Mouse (Mus musculus): ENCODE results near the gene Ptbp1. TPM values are rescaled to one million over a fixed set of nuclear protein-coding genes. Genes with fewer than 3 reads are reported as not detected.

Ptbp1 gene
- polyA plus RNA-seq (2015; fragmentation: Nextera tagmentation; extraction: Ambion mirVana): 217 and 246 TPM in 2 replicates

DNA sequence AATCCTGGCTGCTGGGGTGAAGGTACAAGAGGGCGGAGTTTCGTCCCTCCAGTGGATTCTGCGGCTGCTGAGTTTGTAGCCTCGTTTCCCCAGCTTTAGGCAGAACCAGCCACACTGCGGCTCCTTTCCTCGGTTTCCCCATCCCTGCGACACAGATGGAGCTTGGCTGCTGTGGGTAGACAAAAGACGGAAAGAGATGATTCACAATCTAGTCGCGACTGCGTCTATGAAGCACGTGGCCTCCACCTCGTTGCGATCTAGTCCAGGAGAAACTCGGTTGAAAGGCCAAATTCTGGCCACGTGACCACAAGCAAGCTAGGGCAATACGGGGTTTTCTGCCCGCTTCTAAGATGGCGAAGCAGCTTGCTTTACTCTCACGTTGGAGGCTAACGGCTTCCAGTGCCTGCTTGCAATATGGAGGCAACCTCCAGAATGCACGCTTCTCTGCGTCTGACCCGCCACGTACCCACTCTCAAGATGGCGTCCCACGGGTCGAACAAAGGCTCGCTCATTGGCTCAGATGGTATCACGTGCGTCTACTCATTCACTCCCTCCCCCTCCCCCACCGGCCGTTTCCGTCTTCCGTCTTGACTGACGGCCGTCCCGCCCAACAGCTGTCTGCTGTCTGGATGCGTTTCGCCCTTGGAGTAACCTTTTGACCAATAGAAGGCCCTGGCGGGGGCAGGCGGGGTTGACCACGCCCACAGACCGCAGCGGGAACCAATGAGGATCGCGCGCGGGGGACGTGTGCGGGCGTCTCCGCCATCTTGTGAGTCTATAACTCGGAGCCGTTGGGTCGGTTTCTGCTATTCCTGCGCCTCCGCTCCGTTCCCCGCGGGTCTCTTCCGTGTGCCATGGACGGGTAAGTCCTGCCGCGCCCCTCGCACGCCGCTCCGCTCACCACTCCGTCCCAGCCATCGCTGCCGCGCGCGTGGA is at the start of gene Ptbp1:
Gene Ptbp1, plus strand, starts transcription at position 568 of the 936 bp plus-strand sequence.
- DNase-seq (ENCODE audit: low spot score): peak; percentile 100

DNA sequence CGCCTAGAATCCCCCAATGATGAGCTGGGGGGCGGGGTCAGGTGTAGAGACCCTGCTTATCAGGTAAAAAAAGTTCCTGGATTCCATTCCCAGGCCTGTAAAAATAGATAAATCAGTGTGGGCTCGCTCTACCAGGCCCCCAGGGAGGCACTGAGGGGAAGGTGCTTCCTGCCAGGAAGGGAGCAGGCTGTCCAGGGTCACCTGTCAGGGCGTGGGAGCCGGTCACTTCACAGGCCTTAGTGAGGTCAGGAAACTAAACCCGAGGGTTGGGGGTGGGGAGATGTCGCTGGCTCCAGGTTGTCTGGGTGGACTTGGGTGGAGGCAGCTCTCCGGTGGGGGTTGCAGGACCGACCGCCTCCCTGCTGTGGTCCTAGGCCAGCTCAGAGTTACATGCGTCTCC is 48.6 kb upstream of the Ptbp1 start:
- no peak for DNase-seq (ENCODE audit: low spot score)

DNA sequence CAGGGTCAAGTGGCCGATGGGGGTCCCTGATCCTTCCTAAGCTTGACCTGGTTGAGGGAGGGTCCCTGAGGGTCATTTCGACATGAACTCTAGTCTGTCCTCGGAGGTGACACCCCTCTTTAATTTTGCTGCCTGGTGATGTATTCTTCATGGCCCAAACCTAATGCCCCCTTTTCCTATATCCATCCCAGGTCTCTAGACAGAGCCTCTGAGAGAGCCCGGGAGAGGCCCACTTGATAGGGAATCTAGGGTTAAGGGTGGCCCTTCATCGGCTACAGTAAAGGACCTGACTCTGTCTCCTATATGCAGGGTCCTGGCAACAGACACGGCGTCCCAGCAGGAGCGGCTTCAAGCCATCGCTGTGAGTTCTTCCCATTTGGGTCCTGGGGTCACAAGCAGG is 47.9 kb upstream of the Ptbp1 start:
- DNase-seq (ENCODE audit: low spot score): no peak

DNA sequence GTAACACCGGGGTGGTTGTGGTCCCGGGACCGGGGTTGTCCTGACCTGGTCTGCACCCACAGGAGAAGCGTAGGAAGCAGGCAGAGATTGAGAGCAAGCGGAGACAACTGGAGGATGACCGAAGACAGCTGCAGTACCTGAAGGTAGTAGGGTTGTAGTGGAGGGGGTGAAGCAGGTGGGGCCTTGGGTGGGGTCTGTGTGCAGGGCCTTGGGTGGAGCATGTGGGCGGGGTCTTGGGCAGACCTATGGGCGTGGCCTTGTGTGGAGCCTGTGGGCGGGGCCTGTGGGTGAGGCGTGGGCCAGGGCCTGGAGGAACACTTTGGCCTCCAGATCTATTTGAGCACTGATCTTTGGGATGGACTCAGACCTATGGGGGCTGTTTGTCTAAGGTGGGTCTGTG is 47.3 kb upstream of the Ptbp1 start:
- DNase-seq (ENCODE audit: low spot score): no peak

DNA sequence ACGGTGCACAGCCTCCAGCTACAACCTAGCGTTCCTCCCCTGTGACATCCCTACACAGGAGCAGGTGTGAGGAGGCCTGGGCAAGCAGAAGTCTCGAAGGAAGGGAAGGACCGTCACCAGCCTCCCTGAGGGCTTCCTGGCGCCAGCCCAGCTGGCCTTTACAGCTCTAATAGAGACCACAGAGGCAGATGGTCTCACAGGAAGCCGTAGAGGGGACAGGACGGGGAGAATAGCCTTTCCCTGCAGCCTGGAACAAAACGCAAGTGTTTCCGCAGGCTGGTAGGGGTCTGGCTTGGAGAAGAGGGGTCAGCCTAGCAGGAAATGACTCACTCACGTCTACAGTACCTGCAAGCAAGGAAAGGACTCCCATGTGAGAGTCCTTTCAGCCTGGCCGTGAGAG is 46.4 kb upstream of the Ptbp1 start:
- DNase-seq (ENCODE audit: low spot score): no peak

DNA sequence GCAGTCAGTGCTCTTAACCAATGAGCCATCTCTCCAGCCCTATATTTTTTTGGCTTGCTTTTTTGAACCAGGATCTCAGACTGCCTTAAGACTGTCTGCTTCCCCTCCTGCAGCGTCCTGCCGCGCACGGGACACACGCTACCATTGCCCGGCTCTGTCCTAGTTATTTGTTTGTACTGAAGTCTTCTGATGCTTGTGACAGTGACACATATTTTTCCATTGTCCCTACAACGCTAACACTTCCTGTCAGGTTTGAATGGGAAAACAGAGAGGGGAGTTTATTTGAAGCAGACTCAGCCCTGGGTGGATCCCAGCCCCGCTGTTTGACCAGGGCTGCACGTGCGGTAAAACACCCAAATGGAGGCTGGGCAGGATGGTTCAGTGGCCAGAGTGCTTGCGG is 45.5 kb upstream of the Ptbp1 start:
- DNase-seq (ENCODE audit: low spot score): no peak

DNA sequence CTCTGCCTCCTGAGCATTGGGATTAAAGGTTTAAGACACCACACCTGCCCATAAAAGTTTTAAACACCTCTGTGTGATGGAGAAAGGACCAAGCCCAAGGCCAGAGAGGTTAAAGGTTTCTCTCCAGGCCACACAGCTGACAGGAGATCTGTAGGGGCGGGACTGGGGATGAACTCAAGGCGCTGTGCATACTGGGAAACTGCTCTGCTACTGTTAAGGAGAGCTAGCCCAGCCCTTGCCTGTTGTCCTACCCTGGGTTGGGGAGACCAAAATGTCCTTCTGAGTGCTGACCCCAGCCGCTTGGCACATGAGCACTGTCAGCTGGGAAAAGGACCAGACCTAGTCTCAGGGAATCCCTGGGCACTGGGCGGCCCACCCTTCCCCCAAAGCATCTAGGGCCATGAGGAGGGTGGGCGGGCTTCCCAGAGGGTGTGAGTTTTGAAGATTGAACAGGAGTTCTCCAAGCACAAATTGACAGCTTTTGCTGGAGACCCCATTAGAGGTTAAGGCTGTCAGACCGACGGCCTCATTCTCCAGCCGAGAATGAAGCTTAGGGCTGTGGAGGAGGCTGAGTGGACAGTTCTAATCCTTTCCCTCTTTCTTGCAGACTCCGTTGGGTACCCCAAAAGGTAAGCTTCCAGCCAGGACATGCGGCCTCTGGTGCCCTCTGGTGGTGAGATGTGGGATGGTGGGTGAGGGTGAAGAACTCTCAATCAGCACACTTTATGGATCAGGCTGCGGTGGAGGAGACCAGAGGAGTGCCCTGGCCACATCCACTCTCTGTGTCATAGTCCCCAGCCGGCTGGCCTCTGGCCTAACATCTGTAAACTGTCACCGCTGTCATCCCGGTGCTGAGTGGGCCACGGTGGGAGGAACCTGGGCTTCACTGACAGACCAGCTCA is 42.2 kb upstream of the Ptbp1 start:
- DNase-seq (ENCODE audit: low spot score): peak; percentile 85

DNA sequence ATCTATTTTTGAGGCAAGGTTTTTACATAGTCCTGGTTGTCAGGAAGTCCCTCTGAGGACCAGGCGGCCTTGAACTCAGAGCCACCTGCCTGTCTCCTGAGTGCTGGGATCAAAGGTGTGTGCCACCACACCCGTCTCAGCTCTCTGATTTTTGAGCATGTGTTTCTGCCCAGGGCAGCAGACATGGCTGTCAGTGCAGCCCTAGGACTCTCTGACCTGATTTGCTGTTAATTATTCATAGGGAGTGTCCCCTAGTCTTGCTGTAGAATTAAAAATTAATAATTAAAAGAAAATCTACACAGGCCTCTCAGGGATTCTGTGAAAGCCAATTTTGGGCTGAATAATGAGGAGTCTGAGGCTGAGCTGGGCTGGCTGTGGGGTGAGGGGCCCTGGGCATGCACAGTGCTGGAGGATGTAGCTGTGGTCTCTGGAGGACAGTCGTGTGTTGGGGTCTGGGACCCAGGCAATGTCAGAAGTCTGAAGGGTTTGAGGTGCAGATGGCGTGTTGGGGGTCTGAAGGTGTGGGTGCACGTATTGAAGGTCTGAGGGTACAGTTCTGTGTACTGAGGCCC is 39.9 kb upstream of the Ptbp1 start:
- DNase-seq (ENCODE audit: low spot score): no peak

DNA sequence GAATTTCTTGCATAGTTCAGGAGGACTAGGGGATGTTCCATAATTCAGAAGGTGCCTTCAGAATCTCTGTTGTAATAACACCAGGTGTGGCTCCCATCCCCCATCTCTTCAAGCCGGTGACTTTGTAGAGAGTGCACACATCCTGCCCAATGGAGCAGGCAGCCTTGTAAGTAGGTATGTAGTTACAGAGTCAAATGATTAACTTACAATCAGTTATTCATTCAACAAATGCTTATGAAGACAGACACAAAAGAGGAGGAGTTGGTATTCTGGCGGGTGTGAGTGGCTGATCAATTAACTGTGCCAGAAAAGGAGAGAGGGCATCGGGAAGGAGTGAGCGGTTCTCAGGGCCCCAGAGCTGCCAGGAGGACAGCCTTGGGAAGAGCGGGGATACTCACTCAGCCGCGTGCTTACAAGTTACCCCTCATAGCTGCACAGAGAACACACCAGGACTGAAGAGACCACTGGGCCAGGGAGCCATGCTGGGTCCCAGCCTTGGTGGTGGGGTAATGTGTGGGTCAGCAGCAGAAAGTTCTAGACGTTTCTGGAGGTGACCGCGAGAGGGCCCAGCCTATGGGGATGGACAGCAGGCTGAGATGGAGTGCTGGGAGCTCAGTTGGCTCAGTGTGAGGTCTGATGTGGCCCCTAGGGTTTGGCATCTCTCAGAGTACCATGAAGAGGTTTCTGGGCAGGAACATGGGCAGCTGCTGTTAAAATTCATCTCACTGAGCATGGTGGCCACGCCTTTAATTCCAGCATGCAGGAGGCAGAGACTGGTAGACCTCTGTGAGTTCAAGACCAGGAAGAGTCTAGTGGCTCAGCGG is 38.3 kb upstream of the Ptbp1 start:
- peak; percentile 53 for DNase-seq (ENCODE audit: low spot score)

DNA sequence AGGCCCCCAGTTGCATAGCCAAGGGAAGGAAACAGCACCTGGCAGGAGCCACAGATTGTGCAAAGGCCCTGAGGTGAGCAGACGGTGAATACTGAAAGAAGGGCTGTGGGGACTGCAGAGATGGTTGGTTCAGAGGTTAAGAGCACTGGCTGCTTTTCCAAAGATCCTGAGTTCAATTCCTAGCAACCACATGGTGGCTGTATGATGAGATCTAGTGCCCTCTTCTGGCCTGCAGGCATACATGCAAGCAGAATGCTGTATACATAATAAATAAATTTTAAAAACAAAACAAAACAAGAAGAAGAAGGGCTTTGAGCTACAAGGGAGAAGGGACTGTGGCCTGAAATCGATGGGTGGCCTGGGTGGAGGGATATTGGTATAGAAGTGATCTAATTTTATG is 37.1 kb upstream of the Ptbp1 start:
- no peak for DNase-seq (ENCODE audit: low spot score)

DNA sequence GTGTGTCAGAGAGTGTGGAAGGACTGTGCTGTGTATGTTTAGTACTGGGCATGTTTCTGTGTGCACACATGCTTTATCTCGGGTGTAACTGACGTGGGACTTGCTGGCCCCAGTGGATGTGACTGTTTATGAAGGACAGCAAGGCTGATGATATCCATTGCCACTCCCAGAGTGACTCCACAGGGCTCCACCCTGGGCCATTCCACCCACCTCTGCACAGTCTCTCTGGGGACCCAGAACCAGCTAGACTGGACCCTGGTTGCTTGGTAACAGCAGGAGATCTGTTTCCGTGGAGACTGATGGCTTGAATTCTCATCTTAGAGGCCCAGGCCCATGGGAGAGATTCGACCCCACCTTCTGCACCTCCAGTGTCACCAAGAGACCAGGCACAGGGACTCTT is 36.0 kb upstream of the Ptbp1 start:
- DNase-seq (ENCODE audit: low spot score): no peak

DNA sequence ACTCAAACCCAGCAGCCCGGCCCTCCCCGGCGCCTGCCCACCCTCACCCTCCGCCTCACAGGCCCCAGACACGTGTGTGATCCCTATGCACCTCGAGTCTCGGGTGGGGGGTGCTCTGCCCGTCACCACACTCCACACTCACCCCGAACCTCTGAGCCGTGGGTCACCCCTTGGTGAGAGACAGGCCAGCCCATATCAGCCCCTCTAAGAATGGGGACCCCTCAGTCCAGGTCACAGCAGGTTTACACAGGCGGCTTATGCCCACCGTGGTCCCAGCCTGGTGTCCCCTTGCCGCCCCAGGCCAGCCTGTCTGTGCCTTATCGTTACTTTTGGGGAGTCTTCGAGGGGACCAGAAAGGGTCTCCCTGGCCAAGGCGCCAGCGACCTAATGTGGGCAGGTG is 34.6 kb upstream of the Ptbp1 start:
- no peak for DNase-seq (ENCODE audit: low spot score)

DNA sequence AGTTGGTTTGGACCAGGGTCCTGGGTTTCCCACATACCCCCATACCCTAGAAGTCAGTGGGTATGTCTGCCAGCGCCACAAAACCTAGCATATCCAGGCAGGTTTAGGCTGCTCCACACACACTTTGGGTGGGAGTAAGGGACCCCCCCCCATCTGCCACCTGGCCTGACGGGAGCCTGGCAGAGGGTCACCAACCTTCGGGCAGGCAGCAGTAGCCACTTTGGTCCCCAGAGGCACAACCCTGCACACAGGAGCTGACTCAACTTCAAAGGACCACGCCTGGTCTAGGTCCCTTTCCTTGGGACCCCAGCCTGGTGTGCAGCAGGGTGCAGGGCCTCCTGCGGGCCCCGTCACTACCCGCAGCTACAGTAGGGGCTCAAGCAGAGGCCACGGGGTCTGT is 34.0 kb upstream of the Ptbp1 start:
- no peak for DNase-seq (ENCODE audit: low spot score)

DNA sequence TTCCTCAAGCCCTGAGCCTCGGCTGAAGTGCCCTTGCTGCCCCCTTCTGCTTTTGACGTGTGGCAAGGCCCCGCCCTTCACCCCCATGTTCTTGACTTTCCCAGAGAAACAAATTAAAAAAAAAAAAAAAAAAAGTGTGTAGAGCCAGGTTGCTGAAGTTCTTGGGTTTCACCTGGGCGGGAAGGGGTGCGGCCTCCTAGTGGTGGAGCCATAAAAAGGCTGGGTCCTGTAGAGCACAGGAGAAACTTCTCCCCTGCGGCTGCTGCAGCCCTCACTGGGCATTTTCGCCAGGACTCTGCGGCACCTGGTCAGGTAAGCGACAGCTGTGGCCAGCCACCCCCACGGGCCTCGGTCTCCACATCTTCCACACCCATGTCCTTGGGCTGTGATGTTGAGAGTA is 33.4 kb upstream of the Ptbp1 start, which contains the start of gene Misp:
Gene Misp, plus strand, starts transcription at position 208 of the 400 bp plus-strand sequence.
- DNase-seq (ENCODE audit: low spot score): no peak

DNA sequence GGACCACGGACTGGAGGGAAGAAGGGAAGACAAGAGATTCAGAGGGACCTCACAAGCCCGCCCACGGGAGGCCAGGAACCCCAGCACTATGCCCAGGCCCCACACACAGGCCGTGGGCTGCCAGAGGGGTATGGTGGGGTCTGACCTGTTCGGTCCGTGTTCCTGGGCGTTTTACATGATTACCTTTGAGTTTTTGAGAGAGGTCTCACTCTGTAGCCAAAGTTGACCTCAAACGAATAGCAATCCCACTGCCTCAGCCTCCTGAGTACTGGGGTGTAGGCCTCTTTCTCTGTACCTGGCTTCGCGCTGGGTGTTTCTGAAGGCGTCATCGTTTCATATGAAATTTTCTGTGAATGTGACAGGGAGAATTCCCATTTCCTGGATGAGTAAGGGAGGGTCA is 32.5 kb upstream of the Ptbp1 start:
- no peak for DNase-seq (ENCODE audit: low spot score)

DNA sequence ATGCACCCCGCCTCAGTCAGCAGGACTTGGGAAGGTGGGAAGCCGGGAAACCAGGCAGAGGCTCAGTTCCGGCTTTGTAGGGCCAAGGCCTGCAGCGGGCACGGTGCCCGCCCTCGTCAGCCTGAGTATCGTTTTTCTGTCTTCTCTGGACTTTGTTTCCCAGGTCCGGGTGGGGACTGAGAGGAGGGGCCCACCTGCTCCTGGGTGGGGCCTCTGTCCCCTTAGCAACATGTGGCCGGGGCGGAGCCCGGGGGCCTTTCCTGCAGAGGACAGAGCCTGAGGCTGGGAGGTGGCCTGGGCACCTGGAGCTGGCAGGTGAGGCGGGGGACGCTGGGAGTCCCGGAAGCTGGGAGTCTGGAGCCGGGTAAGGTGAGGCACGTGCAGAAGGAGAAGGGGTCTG is 31.9 kb upstream of the Ptbp1 start:
- no peak for DNase-seq (ENCODE audit: low spot score)

DNA sequence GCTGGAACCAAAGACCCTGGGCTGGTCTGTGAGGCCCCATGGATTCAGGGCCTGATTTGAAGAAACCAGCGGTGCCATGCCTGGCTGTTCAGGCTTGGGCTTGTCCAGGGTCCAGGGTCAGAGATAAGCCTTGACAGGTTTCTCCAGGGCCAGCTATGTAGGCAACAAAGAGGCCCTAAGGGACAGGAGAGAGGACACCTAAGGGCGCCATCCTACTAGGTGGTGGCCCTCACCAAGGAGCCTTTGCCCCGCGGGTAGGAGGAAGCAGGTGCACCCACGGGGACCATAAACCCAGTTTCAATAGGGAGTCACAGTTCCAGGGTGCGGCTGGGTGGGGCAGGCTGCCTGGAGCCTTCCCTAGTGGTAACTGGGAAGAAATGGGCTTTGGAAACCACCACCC is 31.2 kb upstream of the Ptbp1 start:
- no peak for DNase-seq (ENCODE audit: low spot score)

DNA sequence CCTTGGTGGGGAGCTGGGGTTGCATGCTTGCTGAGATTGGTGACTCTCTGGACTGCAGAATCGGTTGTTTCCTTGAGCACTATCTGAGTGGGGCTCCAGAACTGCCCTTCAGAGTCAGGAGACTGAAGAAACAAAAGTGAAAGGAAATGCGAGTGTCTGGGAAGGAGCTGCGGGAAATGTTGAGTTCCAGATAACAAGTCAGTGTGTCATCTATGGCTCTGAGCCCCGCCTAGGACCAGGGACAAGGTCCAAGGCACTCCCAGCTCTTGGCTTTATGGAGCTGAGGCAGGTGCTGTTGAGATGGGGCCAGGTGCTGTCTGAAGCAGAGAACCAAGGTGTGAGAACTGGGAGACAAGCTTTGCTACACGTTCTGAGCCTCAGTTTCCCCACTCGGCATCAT is 29.8 kb upstream of the Ptbp1 start:
- no peak for DNase-seq (ENCODE audit: low spot score)

DNA sequence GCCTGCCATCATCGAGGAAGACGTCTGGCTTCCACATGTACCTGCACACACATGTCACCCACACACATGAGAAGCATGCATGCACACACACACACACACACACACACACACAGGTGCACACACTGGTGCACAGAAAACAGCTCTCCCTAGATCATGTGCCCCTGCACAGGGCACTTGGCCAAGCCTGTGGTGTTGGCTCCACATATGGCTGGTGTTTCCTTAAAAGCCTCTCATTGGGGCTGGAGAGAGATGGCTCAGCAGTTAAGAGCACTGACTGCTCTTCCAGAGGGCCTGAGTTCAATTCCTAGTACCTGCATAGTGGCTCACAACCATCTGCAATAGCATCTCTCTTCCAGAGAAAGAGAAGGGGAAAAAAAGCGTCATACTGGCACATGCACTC is 22.6 kb upstream of the Ptbp1 start:
- DNase-seq (ENCODE audit: low spot score): no peak

DNA sequence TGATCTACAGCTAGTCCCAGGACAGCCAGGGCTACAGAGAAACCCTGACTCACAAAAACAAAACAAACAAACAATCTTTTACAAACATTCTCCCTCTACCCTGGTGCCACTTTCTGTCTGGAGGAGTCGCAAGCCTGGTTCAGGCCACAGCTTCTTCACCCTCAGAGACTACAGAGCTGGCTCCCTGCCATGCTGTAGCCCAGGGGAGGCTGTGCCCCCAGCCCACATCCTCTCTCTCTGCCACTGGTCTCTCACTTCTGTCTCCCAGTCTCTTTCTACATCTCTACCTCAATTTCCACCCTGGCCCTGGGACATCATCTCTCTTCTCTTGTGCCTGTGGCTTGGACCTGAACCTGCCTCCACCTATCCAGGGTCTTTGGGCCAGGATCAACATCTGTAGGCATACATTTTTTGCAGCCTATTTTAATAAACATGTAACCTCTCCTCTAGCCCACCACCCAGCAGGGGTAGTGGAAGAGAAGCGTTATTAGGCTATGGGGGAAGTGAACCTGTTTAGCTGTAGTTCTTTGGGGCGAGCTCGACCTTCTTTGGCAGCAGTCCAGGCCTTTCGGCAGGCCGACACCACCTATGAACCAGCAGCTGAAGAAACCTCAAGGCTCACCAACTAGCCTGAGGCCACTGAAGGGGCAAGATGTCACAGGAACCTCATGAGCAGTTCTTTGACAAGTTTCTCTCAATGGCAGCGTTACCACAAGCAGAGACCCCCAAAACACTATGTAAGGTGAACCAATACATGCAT is 22.0 kb upstream of the Ptbp1 start:
- peak; percentile 49 for DNase-seq (ENCODE audit: low spot score)
